Mouse (Mus musculus) embryo, embryonic 10 days (tissue): ENCODE measurements around the gene Lsg1.

Experiments
- DNase-seq: peaks from one replicate; pipeline ENCODE4 v3.0.0-alpha.2; 2015; ENCODE audit warnings: low spot score

Gene Lsg1

GRCm38 (mm10) chr16:30516993-30517392 is 70.4 kb downstream of the Lsg1 start:
- DNase-seq, result no peak

DNA sequence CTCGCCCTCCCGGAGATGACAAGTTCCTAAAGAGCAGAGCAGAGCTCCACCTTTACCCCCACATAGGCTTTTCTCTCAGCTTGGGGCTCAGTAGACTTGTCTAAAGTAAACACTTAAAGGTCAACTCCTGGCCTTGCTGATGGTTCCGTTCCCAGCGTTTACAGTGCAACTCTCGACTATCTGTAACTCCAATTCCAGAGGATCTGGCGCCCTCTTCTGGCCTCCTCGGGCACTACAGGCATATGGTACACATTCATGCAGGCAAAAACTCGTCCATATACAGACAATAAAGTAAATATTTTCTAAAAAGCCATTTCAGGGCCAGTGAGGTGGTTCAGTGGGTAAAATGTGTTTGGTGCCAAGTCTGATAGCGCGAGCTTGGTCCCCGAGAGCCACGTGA is 72.0 kb downstream of the Lsg1 start:
- DNase-seq, result no peak

DNA sequence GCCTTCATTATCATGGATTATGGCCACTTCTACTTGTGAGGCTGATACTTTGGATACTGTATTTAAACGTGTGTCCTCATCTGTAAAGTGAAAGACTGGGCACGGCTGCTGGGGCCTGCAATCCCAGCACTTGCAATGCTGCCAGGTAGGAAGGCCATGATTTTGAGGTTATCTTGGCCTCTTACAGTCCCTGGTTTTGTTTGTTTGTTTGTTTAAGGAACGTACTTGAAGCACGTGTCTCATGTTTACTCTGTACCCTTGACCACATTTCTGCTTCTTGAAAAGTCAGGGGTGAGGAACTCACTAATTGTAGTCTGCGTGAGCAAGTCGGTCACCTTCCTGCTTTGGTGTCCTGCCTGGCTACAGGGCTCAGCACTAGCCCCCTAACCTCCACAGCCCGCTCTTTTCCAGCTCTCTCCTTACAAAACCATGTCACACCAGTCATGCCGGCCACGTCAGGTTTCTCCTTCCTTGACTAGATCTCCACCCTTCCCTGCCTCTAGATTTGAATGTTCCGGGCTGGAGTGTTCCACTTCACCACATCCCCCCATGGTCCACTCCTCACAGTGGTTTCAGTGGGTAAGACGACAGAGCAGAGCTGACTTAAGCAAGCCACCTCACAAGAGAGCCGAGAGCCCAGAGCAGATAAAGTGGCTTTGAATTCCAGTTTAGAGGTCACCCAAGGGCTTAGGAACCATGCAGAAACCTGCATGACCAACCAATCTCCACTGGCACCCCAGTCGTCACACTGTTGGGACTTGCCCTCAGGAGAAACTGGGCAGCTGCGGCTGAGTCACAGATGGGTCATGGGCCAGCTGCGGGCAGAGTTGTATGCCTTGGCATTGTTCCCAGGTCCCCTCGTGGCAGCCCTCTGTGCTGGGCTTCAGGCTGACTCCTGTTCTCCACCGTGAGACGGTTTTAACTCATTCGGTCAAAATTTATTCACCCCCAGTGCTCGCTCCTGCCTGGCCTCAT is 74.1 kb downstream of the Lsg1 start:
- no peak for DNase-seq

GRCm38 (mm10) chr16:30512375-30513049 is 74.9 kb downstream of the Lsg1 start:
- DNase-seq, result peak; percentile 63

- no peak for DNase-seq
These were observed 75.6 kb downstream of the Lsg1 start for GRCm38 (mm10) chr16:30511563-30512340.

DNA sequence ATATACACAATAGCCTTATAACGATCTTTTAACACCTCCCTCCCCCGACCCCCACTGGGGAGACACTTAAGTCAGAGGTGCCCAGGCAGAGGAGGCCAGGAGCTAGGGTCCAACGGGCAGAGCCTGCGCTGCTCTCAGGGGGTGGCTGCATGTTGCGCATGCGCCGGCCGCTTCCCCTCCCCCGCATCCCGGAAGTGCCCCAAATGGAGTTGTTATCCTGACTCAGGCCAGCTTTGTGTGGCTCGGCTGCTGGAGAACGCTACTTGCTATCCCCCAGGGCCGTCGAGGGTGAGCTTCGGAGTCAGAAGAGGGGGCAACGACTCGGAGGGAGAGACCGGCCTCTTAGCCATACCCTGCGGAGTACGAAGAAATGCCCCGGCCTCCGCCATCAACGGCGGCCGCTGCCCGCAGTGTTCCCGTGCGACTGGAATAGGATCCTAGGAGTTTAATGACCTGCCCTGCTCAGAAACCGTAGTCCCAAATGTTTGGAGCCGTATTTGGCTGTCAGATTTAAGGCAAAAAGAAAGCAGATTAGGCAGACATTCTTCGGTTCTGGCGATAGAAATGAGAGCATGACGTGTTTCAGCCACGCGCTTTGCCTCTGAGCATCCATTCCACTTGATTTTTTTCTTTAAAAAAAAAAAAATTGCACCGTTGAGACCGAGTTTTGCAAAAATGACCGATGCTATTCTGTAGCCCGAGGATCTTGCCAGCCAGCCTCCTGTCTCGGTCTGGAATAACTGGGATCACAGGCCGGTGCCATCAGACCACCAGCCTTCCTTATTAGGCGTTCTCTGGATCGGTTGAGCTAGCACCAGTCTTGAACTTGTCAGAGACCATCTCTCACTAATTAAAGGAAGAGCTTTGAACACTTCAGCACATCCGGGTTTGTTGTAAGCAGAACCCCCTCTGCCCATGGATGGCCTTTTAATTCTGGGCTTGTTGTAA is 76.6 kb downstream of the Lsg1 start:
- peak; percentile 93 for DNase-seq
